Mouse (Mus musculus) B cell, adult 2 months (primary cell): ENCODE results near the gene Dcpp2.
"Not testable (repeated sequence)": the region's sequence is repeated elsewhere in the genome, so short reads cannot be mapped to it uniquely, and the experiment has no call there.

Experiments
- DNase-seq, 2 experiments: peaks; one replicate each; pipeline ENCODE4 v3.0.0; 2022

Gene Dcpp2

GRCm38 (mm10) chr17:23880576-23880975, at the start of gene Dcpp2, which contains the start of gene Dcpp1:
Gene Dcpp2 (plus strand): TSS chr17:23880880.
Gene Dcpp1 (plus strand): TSS chr17:23880876.
- DNase-seq = not testable (repeated sequence)

GRCm38 (mm10) chr17:23831201-23831600, 49.5 kb upstream of the Dcpp2 start:
- DNase-seq = no peak

GRCm38 (mm10) chr17:23836006-23836575, 44.6 kb upstream of the Dcpp2 start, which contains the start of gene Prss33:
Gene Prss33 (minus strand): TSS chr17:23836056.
- DNase-seq = no peak

- DNase-seq = peak; percentile 78
These were observed 39.5 kb upstream of the Dcpp2 start for GRCm38 (mm10) chr17:23841145-23841544.

GRCm38 (mm10) chr17:23843141-23843811, 37.4 kb upstream of the Dcpp2 start:
- peak; percentile 33 to 51 for DNase-seq

- peak; percentile 79 to 80 for DNase-seq
These were observed 36.8 kb upstream of the Dcpp2 start, which contains the start of the genes Prss32 and Prss41 for GRCm38 (mm10) chr17:23843812-23844273. Gene Prss32 (plus strand): TSS chr17:23843855. Gene Prss41 (minus strand): TSS chr17:23844172.

GRCm38 (mm10) chr17:23850028-23850427, 30.7 kb upstream of the Dcpp2 start:
- DNase-seq = no peak

GRCm38 (mm10) chr17:23850853-23851749, 29.6 kb upstream of the Dcpp2 start:
- peak; percentile 76 to 78 for DNase-seq

- DNase-seq = peak; percentile 66 to 67
These were observed 27.4 kb upstream of the Dcpp2 start for GRCm38 (mm10) chr17:23853292-23853691.

- DNase-seq = no peak
These were observed 26.4 kb upstream of the Dcpp2 start for GRCm38 (mm10) chr17:23854229-23854765.

- no peak for DNase-seq
These were observed 23.5 kb upstream of the Dcpp2 start for GRCm38 (mm10) chr17:23857193-23857592.

- no peak for DNase-seq
These were observed 22.8 kb upstream of the Dcpp2 start for GRCm38 (mm10) chr17:23857913-23858312.

GRCm38 (mm10) chr17:23862926-23863325, 17.8 kb upstream of the Dcpp2 start:
- DNase-seq = no peak

- no peak for DNase-seq
These were observed 12.9 kb upstream of the Dcpp2 start, which contains the start of gene Prss21 for GRCm38 (mm10) chr17:23867756-23868155. Gene Prss21 (plus strand): TSS chr17:23868056.

- no peak for DNase-seq
These were observed 12.2 kb upstream of the Dcpp2 start for GRCm38 (mm10) chr17:23868513-23868912.

GRCm38 (mm10) chr17:23873884-23874856, 6.5 kb upstream of the Dcpp2 start:
- DNase-seq = peak; percentile 20 to 29

GRCm38 (mm10) chr17:23876741-23877140, 3.9 kb upstream of the Dcpp2 start:
- DNase-seq = no peak

- no peak for DNase-seq
These were observed 3.5 kb upstream of the Dcpp2 start for GRCm38 (mm10) chr17:23877166-23877565.

GRCm38 (mm10) chr17:23917158-23917557, 36.5 kb downstream of the Dcpp2 start, which contains the start of gene Dcpp3:
Gene Dcpp3 (plus strand): TSS chr17:23917458.
- DNase-seq = not testable (repeated sequence)

GRCm38 (mm10) chr17:23924531-23925007, 43.9 kb downstream of the Dcpp2 start:
- DNase-seq = peak; percentile 85

- peak; percentile 23 to 26 for DNase-seq
These were observed 44.4 kb downstream of the Dcpp2 start for GRCm38 (mm10) chr17:23925090-23925493.
